Mouse (Mus musculus) intestine, embryonic 14.5 days (tissue): ENCODE results near the gene Gse1. TPM values are rescaled to one million over a fixed set of nuclear protein-coding genes. Genes with fewer than 3 reads are reported as not detected.

Source experiments
- ATAC-seq: fragments of 200-750 bp; cut with Nextera tagmentation; replicated peaks from 2 replicates; pipeline ENCODE4 v1.8.0; 2017; ENCODE audit warnings: low read depth, moderate number of reproducible peaks, moderate TSS enrichment, moderate library complexity; ENCODE audit not compliant: low FRiP score, low TSS enrichment
- DNase-seq: peaks from one replicate; pipeline ENCODE4 v3.0.0-alpha.2; 2018; ENCODE audit warnings: low spot score
- H3K27ac ChIP-seq: fragments of 300-500 bp; sonication (generic); 2 replicates; pipeline ENCODE4 v1.5.1; 2014; ENCODE audit warnings: low read depth, mild to moderate bottlenecking, control low read depth
- H3K27me3 ChIP-seq: fragments of 300-500 bp; sonication (generic); replicated peaks from 2 replicates; pipeline ENCODE4 v1.6.1; 2014; ENCODE audit warnings: low read length, control low read depth; ENCODE audit not compliant: control insufficient read depth, insufficient read depth
- H3K36me3 ChIP-seq: fragments of 300-500 bp; sonication (generic); 2 replicates; pipeline ENCODE4 v1.6.1; 2014; ENCODE audit warnings: low read length, control low read depth; ENCODE audit not compliant: control insufficient read depth, insufficient read depth
- H3K4me1 ChIP-seq: fragments of 300-500 bp; sonication (generic); replicated peaks from 2 replicates; pipeline ENCODE4 v1.6.1; 2014; ENCODE audit warnings: low read length, control low read depth, mixed read lengths; ENCODE audit not compliant: control insufficient read depth, insufficient read depth
- H3K4me2 ChIP-seq: fragments of 300-500 bp; sonication (generic); 2 replicates; pipeline ENCODE4 v1.6.1; 2014; ENCODE audit warnings: low read length
- H3K4me3 ChIP-seq: fragments of 300-500 bp; sonication (generic); 2 replicates; pipeline ENCODE4 v1.5.1; 2014; ENCODE audit warnings: low read depth, low read length, control low read depth, mixed read lengths
- H3K9ac ChIP-seq: fragments of 300-500 bp; sonication (generic); 2 replicates; pipeline ENCODE4 v1.6.1; 2014; ENCODE audit warnings: mild to moderate bottlenecking, low read length
- H3K9me3 ChIP-seq: fragments of 300-500 bp; sonication (generic); 2 replicates; pipeline ENCODE4 v1.6.1; 2016; ENCODE audit warnings: low read length, control low read depth; ENCODE audit not compliant: control insufficient read depth
- WGBS: fragments of 180-500 bp; shearing (Covaris S2); extraction: QIAGEN DNeasy Blood & Tissue Kit; methylation state at CpG from one replicate; pipeline ENCODE4 v1.1.7; 2014; 5-methylcytosine and 5-hydroxymethylcytosine counted together
- polyA plus RNA-seq: library from polyadenylated mRNA; unstranded; fragments of >200 nt; fragmentation: Nextera tagmentation; extraction: Ambion mirVana; gene quantifications from 2 replicates; pipeline ENCODE4 v1.2.1, GENCODE M21; 2014

The Gse1 gene
- polyA plus RNA-seq, 1 experiment from 2014 or later: 13.3 TPM

GRCm38 (mm10) chr8:120318476-120318991 is 90.3 kb downstream of the Gse1 start:
- DNase-seq (no peak), ATAC-seq (no peak)
- Histone ChIP-seq H3K27me3 (no peaks in the 10 kb centered on the region), H3K4me2 (no peak overlapping the region), H3K36me3 (no peaks in the 10 kb centered on the region), H3K27ac (no peak overlapping the region), H3K9ac (no peak overlapping the region), H3K4me3 (no peak overlapping the region), H3K4me1 (peaks cover 20% of the 10 kb centered on the region), H3K9me3 (no peaks in the 10 kb centered on the region)
- WGBS: 57% methylated on average over 12 of the region's 12 CpGs

DNA sequence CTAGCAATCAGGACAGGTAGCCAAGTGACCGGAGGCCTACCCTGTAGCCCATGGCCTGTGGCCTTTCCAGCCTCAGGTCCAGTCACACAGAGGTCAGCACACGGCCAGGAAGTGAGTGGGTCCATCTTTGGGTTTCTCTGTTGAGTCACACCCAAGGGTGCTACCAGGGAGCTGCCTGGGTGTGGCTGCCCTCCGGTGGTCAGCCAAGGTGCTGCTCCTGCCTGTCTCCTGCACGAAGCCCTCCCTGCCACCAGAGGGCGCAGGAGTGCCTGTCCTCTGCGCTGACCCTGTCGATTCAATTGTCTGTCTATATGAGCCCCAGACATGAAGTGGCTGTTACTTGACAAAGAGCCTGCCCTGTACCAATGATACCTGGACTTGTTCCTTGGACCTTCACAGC is 91.2 kb downstream of the Gse1 start:
- DNase-seq: peak; percentile 91
- Histone ChIP-seq H3K4me3 (no peak overlapping the region), H3K36me3 (no peaks in the 10 kb centered on the region), H3K27me3 (no peaks in the 10 kb centered on the region), H3K9ac (no peak overlapping the region), H3K9me3 (no peaks in the 10 kb centered on the region), H3K4me1 (peaks cover 23% of the 10 kb centered on the region), H3K27ac (no peak overlapping the region), H3K4me2 (no peak overlapping the region)
- WGBS: 25% methylated on average over 7 of the region's 7 CpGs
- ATAC-seq: peak; percentile 41

DNA sequence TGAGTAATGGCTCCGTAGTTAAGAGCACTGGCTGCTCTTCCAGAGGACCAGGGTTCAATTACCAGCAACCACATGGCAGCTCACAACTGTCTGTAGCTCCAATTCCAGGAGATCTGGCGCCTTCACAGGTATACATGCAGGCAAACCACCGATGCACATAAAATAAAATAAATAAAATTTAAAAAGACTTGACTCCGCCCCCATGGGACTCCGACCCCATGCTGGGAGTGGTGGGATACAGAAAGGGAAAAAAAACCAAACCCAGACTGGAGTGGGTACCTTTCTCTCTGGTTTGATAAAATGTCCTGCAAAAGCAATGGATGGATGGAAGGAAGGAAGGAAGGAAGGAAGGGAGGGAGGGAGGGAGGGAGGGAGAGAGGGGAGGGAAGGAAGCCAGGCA is 91.9 kb downstream of the Gse1 start:
- Histone ChIP-seq H3K27me3 (no peaks in the 10 kb centered on the region), H3K4me1 (peaks cover 26% of the 10 kb centered on the region), H3K4me2 (no peak overlapping the region), H3K36me3 (no peaks in the 10 kb centered on the region), H3K9ac (no peak overlapping the region), H3K9me3 (no peaks in the 10 kb centered on the region), H3K4me3 (no peak overlapping the region), H3K27ac (no peak overlapping the region)
- 78% methylated on average over 5 of the region's 5 CpGs for WGBS
- DNase-seq (no peak), ATAC-seq (no peak)

DNA sequence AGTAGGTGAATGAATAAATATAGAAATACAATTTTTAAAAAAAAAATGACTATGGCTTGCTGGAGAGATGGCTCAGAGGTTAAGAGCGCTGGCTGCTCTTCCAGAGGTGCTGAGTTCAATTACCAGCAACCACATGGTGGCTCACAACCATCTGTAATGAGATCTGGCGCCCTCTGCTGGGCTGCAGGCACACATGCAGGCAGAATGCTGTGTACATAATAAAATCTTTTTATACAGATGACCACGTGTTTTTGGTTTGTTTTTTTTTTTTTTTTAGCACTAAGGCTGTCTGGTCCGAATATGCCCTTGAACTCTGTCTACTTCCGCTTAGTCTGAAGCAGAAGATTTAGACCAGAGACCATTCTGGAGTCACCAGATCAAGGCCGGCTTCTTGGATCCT is 93.5 kb downstream of the Gse1 start:
- WGBS: 53% methylated on average over 6 of the region's 6 CpGs
- Histone ChIP-seq H3K27ac (no peak overlapping the region), H3K36me3 (no peaks in the 10 kb centered on the region), H3K4me3 (no peak overlapping the region), H3K27me3 (no peaks in the 10 kb centered on the region), H3K9ac (no peak overlapping the region), H3K9me3 (no peaks in the 10 kb centered on the region), H3K4me1 (peaks cover 26% of the 10 kb centered on the region), H3K4me2 (no peak overlapping the region)
- DNase-seq (no peak), ATAC-seq (no peak)

DNA sequence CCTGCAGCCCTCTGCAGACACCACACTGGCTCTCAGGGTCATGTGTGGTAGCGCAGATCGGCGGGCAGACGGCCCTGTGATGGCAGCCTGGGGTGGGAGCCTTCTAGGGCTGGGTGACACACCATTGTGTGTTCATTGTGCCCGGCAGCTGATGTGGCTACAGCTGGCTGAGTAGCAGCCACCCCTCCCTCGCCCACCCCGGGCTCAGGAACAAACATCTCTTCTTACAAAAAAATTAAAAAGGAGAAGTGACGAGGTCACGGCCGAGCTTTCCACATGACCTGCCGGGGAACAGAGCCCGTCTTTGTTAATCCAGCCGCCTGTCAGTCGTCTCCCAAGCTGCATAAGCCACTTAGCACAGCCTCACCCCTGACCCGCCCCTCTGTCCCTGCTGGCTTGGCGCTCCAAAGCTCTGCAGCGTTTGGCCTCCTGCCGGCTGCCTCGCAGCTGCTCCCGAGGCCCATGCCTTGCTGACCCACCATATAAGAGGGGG is 94.7 kb downstream of the Gse1 start:
- DNase-seq (peak; percentile 65), ATAC-seq (peak; percentile 51)
- peak overlapping the region; percentile 5; the same call in 1 of the 2 replicates for H3K4me2 ChIP-seq
- no peaks in the 10 kb centered on the region for H3K9me3 ChIP-seq
- no peaks in the 10 kb centered on the region for H3K36me3 ChIP-seq
- H3K4me3 ChIP-seq: no peak overlapping the region
- H3K4me1 ChIP-seq: peaks cover 26% of the 10 kb centered on the region
- 20% methylated on average over 20 of the region's 20 CpGs for WGBS
- H3K27me3 ChIP-seq: no peaks in the 10 kb centered on the region
- peak overlapping the region; percentile 4; the same call in 1 of the 2 replicates for H3K9ac ChIP-seq
- no peak overlapping the region for H3K27ac ChIP-seq

GRCm38 (mm10) chr8:120324555-120324954 is 96.3 kb downstream of the Gse1 start:
- peaks cover 26% of the 10 kb centered on the region for H3K4me1 ChIP-seq
- H3K4me2 ChIP-seq: no peak overlapping the region
- no peaks in the 10 kb centered on the region for H3K9me3 ChIP-seq
- ATAC-seq (no peak), DNase-seq (no peak)
- H3K27ac ChIP-seq: no peak overlapping the region
- 59% methylated on average over 3 of the region's 3 CpGs for WGBS
- no peak overlapping the region for H3K9ac ChIP-seq
- no peak overlapping the region for H3K4me3 ChIP-seq
- no peaks in the 10 kb centered on the region for H3K36me3 ChIP-seq
- H3K27me3 ChIP-seq: no peaks in the 10 kb centered on the region

- Histone ChIP-seq H3K9me3 (no peaks in the 10 kb centered on the region), H3K4me1 (peaks cover 24% of the 10 kb centered on the region), H3K27ac (no peak overlapping the region), H3K27me3 (no peaks in the 10 kb centered on the region), H3K9ac (no peak overlapping the region), H3K36me3 (no peaks in the 10 kb centered on the region), H3K4me3 (no peak overlapping the region), H3K4me2 (no peak overlapping the region)
- WGBS: 70% methylated on average over 5 of the region's 5 CpGs
- no peak for DNase-seq
- no peak for ATAC-seq
Observed at GRCm38 (mm10) chr8:120325172-120325767, 97.0 kb downstream of the Gse1 start.

- Histone ChIP-seq H3K9ac (no peak overlapping the region), H3K36me3 (no peaks in the 10 kb centered on the region), H3K9me3 (no peaks in the 10 kb centered on the region), H3K4me1 (peaks cover 23% of the 10 kb centered on the region), H3K27ac (no peak overlapping the region), H3K4me3 (no peak overlapping the region), H3K27me3 (no peaks in the 10 kb centered on the region), H3K4me2 (no peak overlapping the region)
- 65% methylated on average over 3 of the region's 3 CpGs for WGBS
- no peak for ATAC-seq
- DNase-seq: no peak
Observed at GRCm38 (mm10) chr8:120327131-120327554, 98.9 kb downstream of the Gse1 start.
